Mouse (Mus musculus) brain, embryonic 14.5 days (tissue): ENCODE measurements around the gene Sost.

ENCODE experiments used
- CTCF ChIP-seq: fragments of 200-500 bp; IDR thresholded peaks from 2 replicates; pipeline ENCODE4 v1.5.1; 2012; ENCODE audit warnings: inconsistent platforms, mild to moderate bottlenecking, moderate library complexity, borderline replicate concordance; ENCODE audit not compliant: insufficient read depth, insufficient read length; ENCODE audit errors: extremely low read depth
- POLR2A ChIP-seq: fragments of 200-500 bp; IDR thresholded peaks from 2 replicates; pipeline ENCODE4 v1.6.1; 2012; ENCODE audit warnings: mild to moderate bottlenecking, inconsistent platforms, borderline replicate concordance; ENCODE audit not compliant: poor library complexity, insufficient read depth, insufficient read length, severe bottlenecking; ENCODE audit errors: extremely low read depth

GRCm38 (mm10) chr11:101972097-101972496 lies 5.3 kb upstream of the Sost start:
- TF ChIP-seq POLR2A, result no peak
- no peak for TF ChIP-seq CTCF
